Mouse (Mus musculus) spleen, embryonic (tissue): Measurements from ENCODE around the gene Naga.

Experiments
- CTCF ChIA-PET: fragments of 350-600 bp; sonication (Branson Sonifier 250); formaldehyde crosslinking; loops from one replicate; lab custom pipeline; 2022; lab: Charles Lee

Naga gene

GRCm38 (mm10) chr15:82339150-82339549 lies 425 bp upstream of the Naga start:
- CTCF ChIA-PET = no interaction called here

- CTCF ChIA-PET = interaction anchor here (0.9 kb wide), 1 partner anchor 9 kb away, joined by 4 read pairs; no protein-coding TSS in a partner anchor
Measured at GRCm38 (mm10) chr15:82337875-82338274, 850 bp downstream of the Naga start.

GRCm38 (mm10) chr15:82336629-82337028 lies 2.1 kb downstream of the Naga start:
- CTCF ChIA-PET = no interaction called here

- CTCF ChIA-PET = no interaction called here
Measured at GRCm38 (mm10) chr15:82335194-82335593, 3.5 kb downstream of the Naga start.

GRCm38 (mm10) chr15:82325382-82325781 lies 13.3 kb downstream of the Naga start:
- CTCF ChIA-PET = no interaction called here

GRCm38 (mm10) chr15:82322195-82322594 lies 16.5 kb downstream of the Naga start:
- CTCF ChIA-PET = no interaction called here

- CTCF ChIA-PET = no interaction called here
Measured at GRCm38 (mm10) chr15:82319613-82320012, 19.1 kb downstream of the Naga start.

- CTCF ChIA-PET = no interaction called here
Measured at GRCm38 (mm10) chr15:82317839-82318238, 20.9 kb downstream of the Naga start.

- CTCF ChIA-PET = no interaction called here
Measured at GRCm38 (mm10) chr15:82308416-82308815, 30.3 kb downstream of the Naga start.

GRCm38 (mm10) chr15:82307107-82307506 lies 31.6 kb downstream of the Naga start:
- CTCF ChIA-PET = no interaction called here

GRCm38 (mm10) chr15:82298764-82299561 lies 39.8 kb downstream of the Naga start, which contains the start of gene Wbp2nl:
Wbp2nl (plus strand) TSS chr15:82298954.
- CTCF ChIA-PET = no interaction called here

GRCm38 (mm10) chr15:82294059-82294458 lies 44.7 kb downstream of the Naga start:
- CTCF ChIA-PET = no interaction called here

- CTCF ChIA-PET = interaction anchor here (0.6 kb wide), 1 partner anchor 73 kb away, joined by 5 read pairs; no protein-coding TSS in a partner anchor
Measured at GRCm38 (mm10) chr15:82293271-82293711, 45.4 kb downstream of the Naga start.

- CTCF ChIA-PET = interaction anchor here (0.6 kb wide), 1 partner anchor 73 kb away, joined by 5 read pairs; no protein-coding TSS in a partner anchor
Measured at GRCm38 (mm10) chr15:82292851-82293250, 45.9 kb downstream of the Naga start.

GRCm38 (mm10) chr15:82290252-82290651 lies 48.5 kb downstream of the Naga start:
- CTCF ChIA-PET = no interaction called here

- CTCF ChIA-PET = no interaction called here
Measured at GRCm38 (mm10) chr15:82286157-82286556, 52.6 kb downstream of the Naga start.

- CTCF ChIA-PET = no interaction called here
Measured at GRCm38 (mm10) chr15:82280638-82281037, 58.1 kb downstream of the Naga start.
